Mouse (Mus musculus) myocyte (in vitro differentiated cells): Measurements from ENCODE around the gene Pptc7. TPM values are rescaled to one million over a fixed set of nuclear protein-coding genes. Genes with fewer than 3 reads are reported as not detected.

Experiments
- H3K27me3 ChIP-seq: one replicate; pipeline ENCODE4 v1.6.1; 2011; ENCODE audit not compliant: control insufficient read depth, insufficient read depth, insufficient read length
- H3K36me3 ChIP-seq: one replicate; pipeline ENCODE4 v1.6.1; 2011; ENCODE audit not compliant: control insufficient read depth, insufficient read depth
- H3K4me2 ChIP-seq: one replicate; pipeline ENCODE4 v1.6.1; 2011; ENCODE audit warnings: low read depth, control low read depth
- H3K4me3 ChIP-seq: one replicate; pipeline ENCODE4 v1.5.1; 2011; ENCODE audit warnings: mild to moderate bottlenecking, control low read depth, moderate library complexity
- H3K79me2 ChIP-seq: one replicate; pipeline ENCODE4 v1.6.1; 2011; ENCODE audit not compliant: control insufficient read depth, insufficient read depth
- H3ac ChIP-seq: one replicate; pipeline ENCODE4 v1.6.1; 2011; ENCODE audit not compliant: control insufficient read depth, insufficient read length
- CEBPB ChIP-seq: IDR thresholded peaks from 2 replicates; pipeline ENCODE4 v1.6.1; 2011; ENCODE audit warnings: mild to moderate bottlenecking, moderate library complexity; ENCODE audit not compliant: poor library complexity, insufficient read depth, severe bottlenecking
- E2F4 ChIP-seq: IDR thresholded peaks from one replicate; pipeline ENCODE4 v1.6.1; 2011; ENCODE audit warnings: mild to moderate bottlenecking, control low read depth, moderate library complexity; ENCODE audit not compliant: insufficient read depth
- MAX ChIP-seq: IDR thresholded peaks from one replicate; pipeline ENCODE4 v1.6.1; 2011; ENCODE audit warnings: low read depth, mild to moderate bottlenecking, control low read depth
- MYOD1 ChIP-seq, 3 experiments: IDR thresholded peaks; one replicate each; pipeline ENCODE4 v1.6.1; 2011; ENCODE audit warnings: control low read depth in 2 of 3, low read depth in 2 of 3, mild to moderate bottlenecking in 2 of 3, moderate library complexity in 1 of 3; ENCODE audit not compliant: insufficient read length in 2 of 3, control insufficient read depth in 1 of 3
- MYOG ChIP-seq, 3 experiments: IDR thresholded peaks; one replicate each; pipeline ENCODE4 v1.6.1; 2011; ENCODE audit warnings: control low read depth in 2 of 3, low read depth in 2 of 3, mild to moderate bottlenecking in 2 of 3; ENCODE audit not compliant: insufficient read length in 2 of 3, control insufficient read depth in 1 of 3, insufficient read depth in 1 of 3
- POLR2A ChIP-seq: IDR thresholded peaks from one replicate; pipeline ENCODE4 v1.6.1; 2011; ENCODE audit warnings: low read depth, mild to moderate bottlenecking, control low read depth, moderate library complexity; ENCODE audit not compliant: insufficient read length
- POLR2AphosphoS2 ChIP-seq: IDR thresholded peaks from one replicate; pipeline ENCODE4 v1.6.1; 2011; ENCODE audit warnings: low read depth, control low read depth; ENCODE audit not compliant: insufficient read length
- REST ChIP-seq: IDR thresholded peaks from one replicate; pipeline ENCODE4 v1.6.1; 2011; ENCODE audit warnings: mild to moderate bottlenecking, control low read depth, moderate library complexity; ENCODE audit not compliant: insufficient read depth, insufficient read length
- SRF ChIP-seq: IDR thresholded peaks from one replicate; pipeline ENCODE4 v1.6.1; 2011; ENCODE audit warnings: low read depth; ENCODE audit not compliant: control insufficient read depth, insufficient read length
- TCF12 ChIP-seq: IDR thresholded peaks from one replicate; pipeline ENCODE4 v1.6.1; 2011; ENCODE audit warnings: mild to moderate bottlenecking, control low read depth; ENCODE audit not compliant: poor library complexity, insufficient read depth, severe bottlenecking
- TCF3 ChIP-seq: IDR thresholded peaks from one replicate; pipeline ENCODE4 v1.6.1; 2011; ENCODE audit warnings: low read depth, control low read depth; ENCODE audit not compliant: insufficient read length
- USF1 ChIP-seq: IDR thresholded peaks from one replicate; pipeline ENCODE4 v1.6.1; 2011; ENCODE audit warnings: low read depth, mild to moderate bottlenecking, control low read depth, moderate library complexity
- polyA plus RNA-seq: library from polyadenylated mRNA; unstranded; fragments of >200 nt; fragmentation: generic; extraction: Trizol; gene quantifications from one replicate; pipeline ENCODE4 v1.2.1, GENCODE M21; 2012; ENCODE audit warnings: missing spikeins

Gene Pptc7
- polyA plus RNA-seq, 1 experiment = 6.2 TPM

DNA sequence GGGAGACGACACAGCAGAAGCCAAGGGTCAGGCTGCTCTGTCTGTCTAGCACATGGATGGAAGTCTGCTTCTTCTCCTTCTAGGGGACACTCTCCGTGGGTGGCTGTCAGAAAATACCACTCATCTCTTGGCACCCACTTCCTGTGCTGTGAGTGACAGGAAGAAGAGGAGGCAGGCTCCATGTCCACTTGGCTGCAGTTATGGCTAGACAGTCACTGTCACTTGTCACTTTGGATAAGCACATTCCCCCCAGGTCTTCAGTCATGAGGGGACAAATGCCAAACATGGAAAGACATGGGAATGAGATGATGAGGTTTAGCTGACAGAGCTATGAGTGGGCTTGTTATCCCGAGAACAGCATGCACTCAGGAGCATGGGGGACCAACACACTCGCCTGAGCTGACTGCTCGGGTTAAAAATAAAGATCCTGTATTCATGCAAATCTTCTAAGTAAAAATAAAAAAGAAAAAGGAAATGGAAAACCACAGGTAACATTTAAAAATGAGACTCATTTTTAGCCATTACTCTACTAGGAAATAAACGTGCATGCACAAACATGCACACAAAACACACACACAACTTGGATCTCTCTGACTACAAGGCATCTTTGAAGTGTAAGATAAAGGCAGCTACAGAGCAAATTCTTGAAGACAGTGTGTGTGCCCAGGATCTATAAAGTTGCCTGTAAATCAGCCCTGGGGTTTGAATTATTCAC is 26.0 kb upstream of the Pptc7 start:
- Histone ChIP-seq H3K4me2 (no peak overlapping the region), H3K27me3 (no peaks in the 10 kb centered on the region), H3K79me2 (no peaks in the 10 kb centered on the region), H3ac (no peak overlapping the region), H3K4me3 (no peak overlapping the region), H3K36me3 (peaks cover 20% of the 10 kb centered on the region)
- TF ChIP-seq MYOD1 (IDR thresholded peaks at IDR 0.05; ENCODE audit: control insufficient read depth in 1 of 3, insufficient read length in 2 of 3, low read depth in 2 of 3) (no peak), SRF (no peak), MYOG (IDR thresholded peaks at IDR 0.05; ENCODE audit: control insufficient read depth in 1 of 3, insufficient read depth in 1 of 3, insufficient read length in 2 of 3, low read depth in 2 of 3) (no peak), REST (no peak), POLR2A (no peak), TCF3 (no peak), CEBPB (no peak), POLR2AphosphoS2 (no peak), USF1 (no peak), MAX (no peak), E2F4 (no peak), TCF12 (no peak)

- no peaks in the 10 kb centered on the region for H3K79me2 ChIP-seq
- no peak overlapping the region for H3ac ChIP-seq
- no peaks in the 10 kb centered on the region for H3K27me3 ChIP-seq
- no peak overlapping the region for H3K4me3 ChIP-seq
- TF ChIP-seq POLR2AphosphoS2 (no peak), REST (no peak), CEBPB (no peak), SRF (no peak), MYOD1 (IDR thresholded peaks at IDR 0.05; ENCODE audit: control insufficient read depth in 1 of 3, insufficient read length in 2 of 3, low read depth in 2 of 3) (no peak), E2F4 (no peak), MAX (no peak), MYOG (IDR thresholded peaks at IDR 0.05; ENCODE audit: control insufficient read depth in 1 of 3, insufficient read depth in 1 of 3, insufficient read length in 2 of 3, low read depth in 2 of 3) (no peak), TCF12 (no peak), POLR2A (no peak), TCF3 (no peak), USF1 (no peak)
- H3K4me2 ChIP-seq = no peak overlapping the region
- H3K36me3 ChIP-seq = peaks cover 10% of the 10 kb centered on the region
These were observed 22.1 kb upstream of the Pptc7 start for GRCm38 (mm10) chr5:122262104-122262503.

DNA sequence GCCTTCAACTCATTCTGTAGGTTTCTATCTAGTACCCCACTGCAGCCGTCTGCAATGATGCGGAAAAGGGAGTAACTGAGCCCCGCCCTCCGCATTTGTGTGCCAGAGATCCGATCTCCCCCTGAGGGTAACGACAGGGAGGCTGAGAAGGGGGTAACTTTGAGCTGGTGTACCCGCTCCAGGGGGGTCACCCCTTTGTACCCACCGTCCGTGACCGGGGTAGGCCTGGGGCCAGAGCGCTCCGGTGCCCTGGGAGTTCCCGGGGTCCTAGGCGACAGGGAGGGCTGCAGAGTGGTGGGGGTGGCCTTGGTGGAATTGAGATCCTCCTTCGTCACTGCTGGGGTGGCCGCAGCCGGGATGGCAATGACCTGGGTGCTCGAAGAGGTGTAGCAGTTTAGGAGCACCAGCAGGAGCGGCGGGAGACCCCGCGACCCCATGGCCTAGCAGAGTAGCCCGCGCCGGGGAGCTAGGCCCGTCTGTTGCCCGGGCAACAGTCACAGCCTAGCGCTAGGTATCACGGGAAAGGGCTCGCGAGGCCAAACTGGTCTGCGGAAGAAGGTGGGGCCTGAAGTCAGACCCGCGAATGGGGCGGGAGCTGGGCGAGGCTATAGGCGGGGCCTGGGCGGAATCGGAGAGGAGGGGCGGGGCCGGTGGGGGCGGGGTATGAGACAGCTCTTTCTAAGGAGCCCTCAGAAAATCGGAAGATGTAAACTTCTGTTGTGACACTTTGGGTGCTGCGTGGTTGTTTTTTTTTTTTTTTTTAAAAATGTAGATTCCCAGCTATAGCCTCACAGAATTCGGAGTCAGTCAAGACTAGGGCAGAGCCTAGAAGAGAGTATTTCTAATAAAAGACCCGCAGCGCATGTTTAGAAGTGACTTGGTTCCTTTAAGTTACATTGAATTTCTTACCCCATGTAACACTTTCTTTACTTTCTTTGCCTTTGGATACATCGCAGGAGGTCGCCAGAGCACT is 19.9 kb upstream of the Pptc7 start, which contains the start of gene Tctn1:
Gene Tctn1 (minus strand): TSS at position 528 of the 973 bp plus-strand sequence.
- Histone ChIP-seq H3K36me3 (peaks cover 1% of the 10 kb centered on the region), H3ac (peak within 1 kb of the TSS; percentile 11), H3K27me3 (no peaks in the 10 kb centered on the region), H3K4me3 (peak within 1 kb of the TSS; percentile 57), H3K4me2 (peak within 1 kb of the TSS; percentile 86), H3K79me2 (no peaks in the 10 kb centered on the region)
- TF ChIP-seq SRF (peak; percentile 37), USF1 (no peak), POLR2A (peak; percentile 60)

GRCm38 (mm10) chr5:122265187-122265586 is 19.0 kb upstream of the Pptc7 start:
- no peak overlapping the region for H3K4me3 ChIP-seq
- no peak overlapping the region for H3ac ChIP-seq
- H3K36me3 ChIP-seq = no peaks in the 10 kb centered on the region
- H3K79me2 ChIP-seq = no peaks in the 10 kb centered on the region
- TF ChIP-seq MYOD1 (IDR thresholded peaks at IDR 0.05; ENCODE audit: control insufficient read depth in 1 of 3, insufficient read length in 2 of 3, low read depth in 2 of 3) = no peak
- no peak for TF ChIP-seq POLR2AphosphoS2
- no peak for TF ChIP-seq SRF
- TF ChIP-seq E2F4 = no peak
- no peak for TF ChIP-seq POLR2A
- no peak for TF ChIP-seq CEBPB
- no peak for TF ChIP-seq MAX
- TF ChIP-seq TCF3 = no peak
- TF ChIP-seq TCF12 = no peak
- no peak for TF ChIP-seq USF1
- no peak for TF ChIP-seq REST
- TF ChIP-seq MYOG (IDR thresholded peaks at IDR 0.05; ENCODE audit: control insufficient read depth in 1 of 3, insufficient read depth in 1 of 3, insufficient read length in 2 of 3, low read depth in 2 of 3) = no peak
- H3K4me2 ChIP-seq = peak overlapping the region; percentile 86
- H3K27me3 ChIP-seq = no peaks in the 10 kb centered on the region
